In the genomic region with DNA sequence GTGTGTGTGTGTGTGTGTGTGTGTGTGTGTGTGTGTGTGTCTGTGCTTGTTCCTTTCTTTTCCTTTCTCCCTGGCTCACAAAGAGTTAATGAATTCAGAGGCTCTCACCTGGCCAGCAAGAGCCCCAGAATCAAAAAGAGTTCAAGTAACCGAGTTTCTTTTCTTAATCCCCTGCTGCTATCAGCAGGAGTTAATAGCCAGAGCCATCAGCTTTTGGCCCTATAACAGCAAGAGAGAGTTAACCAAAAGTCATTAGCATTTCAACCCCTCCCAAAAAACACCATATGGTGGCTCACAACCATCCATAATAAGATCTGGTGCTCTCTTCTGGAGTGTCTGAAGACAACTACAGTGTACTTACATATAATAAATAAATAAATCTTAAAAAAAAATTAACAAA, we compare ENCODE assay signal across 15 mouse cellular contexts.
"Had no signal": no experiment of that assay in that cellular context is flagged by ENCODE, and none has a peak within 500 bp of the region (broad histone marks: within the 10 kb centered on the region; RNA-seq: fewer than 3 reads in every experiment).

No protein-coding gene starts in this region.

- H3K27me3 ChIP-seq: neural tube, embryonic 15.5 days; stomach, embryonic 15.5 days had no signal

- H3K9me3 ChIP-seq: neural tube, embryonic 15.5 days; stomach, embryonic 15.5 days had no signal

- DNase-seq: retina, postnatal 1 day; right cerebral cortex, adult 18-20 months; right cerebral cortex, postnatal 14 days; right cerebral cortex, postnatal 25 days; right cerebral cortex, postnatal 4 days; spleen, adult 18-20 months; thymus, adult 18-20 months; thymus, adult 2 months; thymus, postnatal 14 days; thymus, postnatal 25 days; thymus, postnatal 36 days; thymus, postnatal 4 days had no signal

- H3K9ac ChIP-seq: neural tube, embryonic 15.5 days; stomach, embryonic 15.5 days had no signal

- H3K27ac ChIP-seq: neural tube, embryonic 15.5 days; stomach, embryonic 15.5 days; stomach, postnatal 0 days had no signal

- H3K4me2 ChIP-seq: neural tube, embryonic 15.5 days; stomach, embryonic 15.5 days had no signal

- H3K36me3 ChIP-seq: neural tube, embryonic 15.5 days; stomach, embryonic 15.5 days had no signal

- H3K4me3 ChIP-seq: neural tube, embryonic 15.5 days; stomach, embryonic 15.5 days had no signal

- H3K4me1 ChIP-seq: neural tube, embryonic 15.5 days; stomach, embryonic 15.5 days had no signal
